Mouse (Mus musculus) liver, embryonic 16.5 days (tissue): Measurements from ENCODE around the gene Ppme1. TPM values are rescaled to one million over a fixed set of nuclear protein-coding genes. Genes with fewer than 3 reads are reported as not detected.

ENCODE experiments used
- ATAC-seq: fragments of 200-750 bp; cut with Nextera tagmentation; 2 replicates; pipeline ENCODE4 v1.8.0; 2017; ENCODE audit warnings: low read depth, mild to moderate bottlenecking, moderate number of reproducible peaks, moderate library complexity
- H3K27ac ChIP-seq: fragments of 300-500 bp; sonication (generic); 2 replicates; pipeline ENCODE4 v1.5.1; 2014; ENCODE audit warnings: mild to moderate bottlenecking, low read length
- H3K27me3 ChIP-seq: fragments of 300-500 bp; sonication (generic); 2 replicates; pipeline ENCODE4 v1.6.1; 2014; ENCODE audit warnings: low read depth, low read length, mixed read lengths; ENCODE audit not compliant: control insufficient read depth, insufficient read depth
- H3K36me3 ChIP-seq: fragments of 300-500 bp; sonication (generic); 2 replicates; pipeline ENCODE4 v1.6.1; 2014; ENCODE audit warnings: mild to moderate bottlenecking; ENCODE audit not compliant: control insufficient read depth, insufficient read depth
- H3K4me1 ChIP-seq: fragments of 300-500 bp; sonication (generic); 2 replicates; pipeline ENCODE4 v1.6.1; 2014; ENCODE audit warnings: low read depth, low read length, mixed read lengths; ENCODE audit not compliant: control insufficient read depth
- H3K4me2 ChIP-seq: fragments of 300-500 bp; sonication (generic); 2 replicates; pipeline ENCODE4 v1.6.1; 2014; ENCODE audit warnings: low read depth, low read length, mixed read lengths
- H3K4me3 ChIP-seq: fragments of 300-500 bp; sonication (generic); 2 replicates; pipeline ENCODE4 v1.5.1; 2014; ENCODE audit warnings: low read depth, mild to moderate bottlenecking, low read length
- H3K9ac ChIP-seq: fragments of 300-500 bp; sonication (generic); 2 replicates; pipeline ENCODE4 v1.6.1; 2014; ENCODE audit warnings: low read depth, low read length
- H3K9me3 ChIP-seq: fragments of 300-500 bp; sonication (generic); replicated peaks from 2 replicates; pipeline ENCODE4 v1.6.1; 2016; ENCODE audit warnings: low read length; ENCODE audit not compliant: control insufficient read depth
- WGBS: fragments of 180-500 bp; shearing (Covaris S2); extraction: QIAGEN DNeasy Blood & Tissue Kit; methylation state at CpG from one replicate; pipeline ENCODE4 v1.1.7; 2014; ENCODE audit not compliant: insufficient replicate concordance; 5-methylcytosine and 5-hydroxymethylcytosine counted together
- polyA plus RNA-seq: library from polyadenylated mRNA; unstranded; fragments of >200 nt; fragmentation: Nextera tagmentation; extraction: Ambion mirVana; gene quantifications from 2 replicates; pipeline ENCODE4 v1.2.1, GENCODE M21; 2015

The Ppme1 gene
- polyA plus RNA-seq, 1 experiment from 2014 or later = 26.4 TPM

DNA sequence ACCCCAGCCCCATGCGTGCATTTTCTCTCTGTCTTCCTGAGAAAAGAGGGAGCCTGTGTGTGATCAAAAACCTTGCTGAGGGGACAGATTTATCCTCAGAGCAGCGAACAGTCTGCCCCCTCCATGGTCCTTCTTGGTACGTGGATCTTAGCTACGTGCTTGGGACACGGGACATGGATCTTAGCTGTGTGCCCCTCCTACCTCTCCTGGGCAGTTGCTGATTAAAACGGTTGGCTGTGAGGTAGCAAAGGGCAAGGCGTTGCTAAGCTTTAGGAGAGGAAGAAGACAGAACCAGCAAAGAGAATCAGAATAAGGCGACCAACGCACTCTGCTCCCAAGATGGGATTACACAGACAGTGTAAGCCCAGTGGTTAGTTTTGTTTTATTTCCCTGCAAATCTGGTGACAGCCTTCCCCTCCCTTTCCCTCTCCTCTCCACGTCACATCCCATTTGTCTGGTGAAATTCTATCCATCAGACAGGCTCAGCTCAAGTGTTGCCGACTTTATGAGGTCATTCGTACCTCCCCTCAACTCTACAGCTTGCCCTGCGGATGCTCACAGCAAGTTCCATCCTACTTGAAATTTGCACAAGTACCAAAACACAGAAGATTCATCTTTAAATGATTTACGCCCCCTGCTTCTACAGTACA, 73.1 kb downstream of the Ppme1 start:
- Histone ChIP-seq H3K36me3 (no peaks in the 10 kb centered on the region), H3K4me3 (no peak overlapping the region), H3K9ac (no peak overlapping the region), H3K9me3 (no peaks in the 10 kb centered on the region), H3K27ac (no peak overlapping the region), H3K27me3 (no peaks in the 10 kb centered on the region), H3K4me2 (no peak overlapping the region), H3K4me1 (no peaks in the 10 kb centered on the region)
- 60% methylated on average over 14 of the region's 14 CpGs for WGBS
- no peak for ATAC-seq

DNA sequence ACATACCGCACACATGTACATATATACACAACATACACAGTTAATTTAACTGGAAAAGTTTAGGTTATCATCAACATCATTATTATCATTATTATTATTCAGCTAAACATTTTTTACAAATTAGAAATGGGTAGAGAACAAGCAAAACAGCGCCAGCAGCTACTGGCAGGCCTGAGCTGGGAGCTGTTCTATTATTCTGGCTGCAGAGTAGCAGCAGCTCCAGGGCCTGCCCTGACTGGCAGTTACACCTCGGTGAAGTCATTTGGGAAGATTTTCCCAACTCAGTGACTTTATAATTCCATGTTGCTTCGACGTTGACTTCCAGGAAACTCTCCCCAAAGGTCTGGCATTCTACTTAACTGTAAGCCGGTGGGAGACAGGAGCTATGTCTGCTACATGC, 75.4 kb downstream of the Ppme1 start:
- H3K9me3 ChIP-seq = no peaks in the 10 kb centered on the region
- no peaks in the 10 kb centered on the region for H3K27me3 ChIP-seq
- H3K4me3 ChIP-seq = no peak overlapping the region
- H3K36me3 ChIP-seq = no peaks in the 10 kb centered on the region
- no peak for ATAC-seq
- no peak overlapping the region for H3K9ac ChIP-seq
- H3K27ac ChIP-seq = no peak overlapping the region
- 67% methylated on average over 6 of the region's 6 CpGs for WGBS
- no peak overlapping the region for H3K4me2 ChIP-seq
- H3K4me1 ChIP-seq = no peaks in the 10 kb centered on the region

GRCm38 (mm10) chr7:100295745-100296144, 76.4 kb downstream of the Ppme1 start:
- no peaks in the 10 kb centered on the region for H3K27me3 ChIP-seq
- H3K36me3 ChIP-seq = no peaks in the 10 kb centered on the region
- no peaks in the 10 kb centered on the region for H3K4me1 ChIP-seq
- no peak for ATAC-seq
- no peak overlapping the region for H3K9ac ChIP-seq
- no peak overlapping the region for H3K27ac ChIP-seq
- no peak overlapping the region for H3K4me3 ChIP-seq
- H3K9me3 ChIP-seq = no peaks in the 10 kb centered on the region
- H3K4me2 ChIP-seq = no peak overlapping the region
- WGBS = 88% methylated on average over 2 of the region's 2 CpGs

DNA sequence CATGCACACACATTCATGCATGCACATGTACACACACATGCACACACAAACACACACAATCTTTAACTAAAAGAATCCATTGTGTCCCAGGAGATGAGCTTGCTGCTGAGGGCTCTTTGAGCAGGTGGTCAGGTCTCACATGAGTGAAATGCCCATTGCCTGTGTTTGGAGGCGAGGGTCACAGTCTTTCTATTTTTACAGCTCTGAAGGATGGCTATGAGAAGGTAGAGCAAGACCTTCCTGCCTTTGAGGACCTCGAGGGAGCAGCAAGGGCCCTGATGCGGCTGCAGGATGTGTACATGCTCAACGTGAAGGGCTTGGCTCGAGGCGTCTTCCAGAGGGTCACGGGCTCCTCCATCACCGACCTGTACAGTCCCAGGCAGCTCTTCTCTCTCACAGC, 78.6 kb downstream of the Ppme1 start:
- 68% methylated on average over 8 of the region's 8 CpGs for WGBS
- no peak for ATAC-seq

DNA sequence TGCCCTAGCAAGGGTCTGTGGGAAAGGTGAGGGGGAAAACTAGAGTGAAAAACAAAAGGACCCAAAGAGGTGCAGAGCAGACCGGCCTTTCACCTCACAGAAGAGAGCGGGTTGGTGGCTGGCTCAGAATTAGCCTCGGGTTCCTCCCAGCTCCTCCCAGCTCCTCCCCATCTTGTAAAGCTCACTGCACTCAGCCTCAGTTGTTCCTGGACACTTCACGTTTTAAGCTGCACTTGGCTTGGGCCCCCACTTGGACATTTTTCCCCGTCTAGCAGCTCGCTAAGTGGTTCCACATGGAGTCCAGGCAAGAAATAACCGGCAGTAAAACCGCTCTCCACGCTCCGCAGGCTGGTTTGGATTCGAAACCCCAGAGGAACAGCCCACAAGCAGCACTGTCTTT, 83.5 kb downstream of the Ppme1 start:
- H3K9me3 ChIP-seq = no peaks in the 10 kb centered on the region
- WGBS = 40% methylated on average over 11 of the region's 11 CpGs
- H3K4me2 ChIP-seq = peak overlapping the region; percentile 40
- H3K4me3 ChIP-seq = 0 out of 2 replicates have a peak overlapping the region, but pooled peaks have one; percentile 7
- H3K27ac ChIP-seq = peak overlapping the region; percentile 36; the same call in 1 of the 2 replicates
- ATAC-seq = peak; percentile 13; the same call in 1 of the 2 replicates
- H3K36me3 ChIP-seq = no peaks in the 10 kb centered on the region
- peaks cover 48% of the 10 kb centered on the region for H3K27me3 ChIP-seq
- H3K9ac ChIP-seq = no peak overlapping the region
- no peaks in the 10 kb centered on the region; the same call in none of the 2 replicates for H3K4me1 ChIP-seq

More for the DNA sequence above, 78.6 kb downstream of the Ppme1 start:
- Histone ChIP-seq H3K9ac (no peak overlapping the region), H3K4me2 (no peak overlapping the region), H3K36me3 (no peaks in the 10 kb centered on the region), H3K27ac (no peak overlapping the region), H3K4me1 (no peaks in the 10 kb centered on the region), H3K9me3 (no peaks in the 10 kb centered on the region), H3K27me3 (peaks cover 4% of the 10 kb centered on the region), H3K4me3 (no peak overlapping the region)

DNA sequence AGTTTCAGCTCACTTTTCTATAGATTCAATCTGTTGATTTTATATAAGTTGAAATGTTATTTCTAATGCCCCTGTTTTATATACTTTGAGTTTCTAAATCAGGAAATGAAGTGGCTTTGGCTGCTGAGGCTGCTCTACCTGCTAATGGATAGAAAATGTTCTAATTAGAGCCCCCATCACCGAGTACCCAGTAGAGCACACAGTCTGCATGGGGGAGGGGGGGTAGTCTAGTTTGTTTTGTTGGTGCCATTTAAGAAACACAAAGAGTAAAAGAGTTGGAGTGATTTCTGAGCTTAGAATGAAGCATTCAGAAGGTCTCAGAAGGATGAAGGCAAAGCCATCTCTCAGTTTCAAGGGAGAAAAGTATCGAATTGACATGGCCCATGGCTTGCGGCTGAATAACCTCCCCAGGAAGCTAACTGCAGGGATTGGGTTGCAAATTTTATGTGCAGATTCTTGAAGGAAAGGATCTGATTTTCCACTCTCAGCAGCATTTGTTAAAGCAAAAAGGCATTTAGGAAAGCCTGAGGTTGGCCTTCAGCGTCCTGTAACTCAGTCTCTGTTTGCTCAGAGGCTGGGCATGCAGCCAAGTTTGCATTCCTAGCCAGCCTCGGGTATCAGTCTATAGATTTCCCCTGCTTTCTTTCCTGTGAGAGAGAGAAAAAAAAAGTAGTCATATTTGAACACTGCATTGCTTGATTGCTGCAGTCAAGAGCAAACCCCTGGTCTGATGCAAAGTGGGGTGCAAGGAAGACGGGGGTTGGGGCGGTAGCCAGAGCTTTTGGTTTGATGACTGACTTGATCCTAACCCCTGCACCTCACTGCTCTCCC, 84.1 kb downstream of the Ppme1 start:
- no peaks in the 10 kb centered on the region; the same call in none of the 2 replicates for H3K4me1 ChIP-seq
- peak; percentile 74 for ATAC-seq
- 0 out of 2 replicates have a peak overlapping the region, but pooled peaks have one; percentile 7 for H3K4me3 ChIP-seq
- H3K4me2 ChIP-seq = peak overlapping the region; percentile 40
- H3K9me3 ChIP-seq = no peaks in the 10 kb centered on the region
- peak overlapping the region; percentile 36; the same call in 1 of the 2 replicates for H3K27ac ChIP-seq
- H3K9ac ChIP-seq = no peak overlapping the region
- H3K36me3 ChIP-seq = no peaks in the 10 kb centered on the region
- 39% methylated on average over 7 of the region's 7 CpGs for WGBS
- H3K27me3 ChIP-seq = peaks cover 48% of the 10 kb centered on the region

DNA sequence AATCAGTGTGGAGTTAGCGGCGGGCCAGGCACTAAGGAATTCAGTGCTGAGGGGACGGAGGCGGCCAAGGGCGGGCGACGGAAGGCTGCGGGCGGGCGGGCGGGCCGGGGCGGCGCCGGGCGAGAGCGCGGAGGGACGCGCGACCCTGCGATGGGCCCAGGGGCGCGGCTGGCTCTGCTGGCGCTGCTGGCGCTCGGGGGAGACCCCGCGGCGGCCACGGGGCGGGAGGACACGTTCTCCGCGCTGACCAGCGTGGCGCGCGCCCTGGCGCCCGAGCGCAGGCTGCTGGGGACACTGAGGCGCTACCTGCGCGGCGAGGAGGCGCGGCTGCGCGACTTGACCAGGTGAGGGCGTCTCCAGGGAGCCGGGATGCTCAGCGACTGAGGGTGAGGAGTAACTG, 86.7 kb downstream of the Ppme1 start, which contains the start of gene P4ha3:
TSS of gene P4ha3 (plus strand) at position 138 of the 400 bp plus-strand sequence.
- Histone ChIP-seq H3K4me3 (peak within 1 kb of the TSS; percentile 47), H3K4me2 (peak within 1 kb of the TSS; percentile 60), H3K9ac (no peak within 1 kb of the TSS; the same call in 1 of the 2 replicates), H3K9me3 (no peaks in the 10 kb centered on the region), H3K27me3 (peaks cover 51% of the 10 kb centered on the region), H3K4me1 (no peaks in the 10 kb centered on the region; the same call in none of the 2 replicates), H3K36me3 (no peaks in the 10 kb centered on the region), H3K27ac (no peak within 1 kb of the TSS)
- ATAC-seq = no peak
- WGBS = under 1% methylated on average over 49 of the region's 53 CpGs

GRCm38 (mm10) chr7:100283298-100283697, 88.8 kb downstream of the Ppme1 start:
- no peaks in the 10 kb centered on the region; the same call in none of the 2 replicates for H3K4me1 ChIP-seq
- 34% methylated on average over 3 of the region's 3 CpGs for WGBS
- ATAC-seq = no peak
- no peak overlapping the region for H3K4me3 ChIP-seq
- peaks cover 45% of the 10 kb centered on the region for H3K27me3 ChIP-seq
- no peaks in the 10 kb centered on the region for H3K9me3 ChIP-seq
- no peak overlapping the region for H3K27ac ChIP-seq
- H3K4me2 ChIP-seq = no peak overlapping the region
- no peak overlapping the region for H3K9ac ChIP-seq
- no peaks in the 10 kb centered on the region for H3K36me3 ChIP-seq

DNA sequence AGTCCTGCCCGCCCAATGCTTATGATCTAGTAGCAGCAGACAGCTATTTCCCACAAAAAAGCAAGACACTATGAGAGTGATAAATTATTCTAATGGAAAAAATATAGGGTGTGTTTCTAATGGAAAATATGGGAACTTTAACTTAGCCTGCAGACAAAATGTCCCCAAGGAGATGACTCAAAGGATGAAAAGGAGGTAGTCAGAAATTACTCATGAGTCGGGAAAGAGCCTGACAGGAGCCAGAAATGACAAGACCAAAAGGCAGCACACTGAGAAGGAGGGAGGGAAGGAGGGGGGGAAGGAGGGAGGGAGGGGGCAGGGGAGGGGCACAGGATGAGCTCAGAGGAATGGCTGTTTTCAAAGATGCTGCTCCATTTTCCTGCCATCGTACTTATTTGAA, 90.5 kb downstream of the Ppme1 start:
- H3K9ac ChIP-seq = no peak overlapping the region
- H3K4me2 ChIP-seq = no peak overlapping the region
- peaks cover 32% of the 10 kb centered on the region for H3K27me3 ChIP-seq
- WGBS = 48% methylated on average over 3 of the region's 3 CpGs
- no peak overlapping the region for H3K27ac ChIP-seq
- no peaks in the 10 kb centered on the region; the same call in 1 of the 2 replicates for H3K4me1 ChIP-seq
- ATAC-seq = no peak
- H3K4me3 ChIP-seq = no peak overlapping the region
- H3K9me3 ChIP-seq = no peaks in the 10 kb centered on the region
- no peaks in the 10 kb centered on the region for H3K36me3 ChIP-seq
